Mouse (Mus musculus) heart, postnatal 4 days (tissue): Measurements from ENCODE around the gene Mrps15. TPM values are rescaled to one million over a fixed set of nuclear protein-coding genes. Genes with fewer than 3 reads are reported as not detected.
A peak's percentile ranks its signal among the peaks of the same experiment; 100 is the strongest.

Experiments used
- DNase-seq: peaks from one replicate; pipeline ENCODE4 v3.0.0; 2021
- total RNA-seq, 2 experiments: library from RNA; stranded (reverse); gene quantifications; 2 replicates each; pipeline ENCODE4 v1.2.3; 2021

The Mrps15 gene
- 10 to 100 TPM; 62.9 to 65.3 TPM for total RNA-seq

GRCm38 (mm10) chr4:126046851-126047585, at the start of gene Mrps15:
Gene Mrps15, plus strand, starts transcription at chr4:126046925.
- peak; percentile 88 for DNase-seq

GRCm38 (mm10) chr4:125997826-125998225, 48.9 kb upstream of the Mrps15 start:
- no peak for DNase-seq

GRCm38 (mm10) chr4:126001311-126002199, 45.2 kb upstream of the Mrps15 start:
- no peak for DNase-seq

- DNase-seq = no peak
These were observed 28.9 kb upstream of the Mrps15 start for GRCm38 (mm10) chr4:126017676-126018332.

- no peak for DNase-seq
These were observed 27.7 kb upstream of the Mrps15 start for GRCm38 (mm10) chr4:126018966-126019538.

GRCm38 (mm10) chr4:126024303-126024900, 22.3 kb upstream of the Mrps15 start, which contains the start of gene Csf3r:
Gene Csf3r, plus strand, starts transcription at chr4:126024550.
- DNase-seq = no peak

GRCm38 (mm10) chr4:126025801-126026200, 20.9 kb upstream of the Mrps15 start:
- no peak for DNase-seq

GRCm38 (mm10) chr4:126027980-126028379, 18.7 kb upstream of the Mrps15 start:
- DNase-seq = no peak

GRCm38 (mm10) chr4:126029042-126029441, 17.7 kb upstream of the Mrps15 start:
- DNase-seq = no peak

- no peak for DNase-seq
These were observed 16.0 kb upstream of the Mrps15 start for GRCm38 (mm10) chr4:126030705-126031104.

GRCm38 (mm10) chr4:126035413-126035812, 11.3 kb upstream of the Mrps15 start:
- DNase-seq = no peak

GRCm38 (mm10) chr4:126051617-126052016, 4.9 kb downstream of the Mrps15 start:
- DNase-seq = peak; percentile 43

GRCm38 (mm10) chr4:126057207-126058133, 10.7 kb downstream of the Mrps15 start:
- no peak for DNase-seq

GRCm38 (mm10) chr4:126058134-126058996, 11.6 kb downstream of the Mrps15 start, which contains the start of gene Oscp1:
Gene Oscp1, plus strand, starts transcription at chr4:126058565.
- DNase-seq = peak; percentile 90

- no peak for DNase-seq
These were observed 12.3 kb downstream of the Mrps15 start for GRCm38 (mm10) chr4:126058997-126059362.

GRCm38 (mm10) chr4:126062856-126063255, 16.1 kb downstream of the Mrps15 start:
- peak; percentile 24 for DNase-seq

- no peak for DNase-seq
These were observed 18.5 kb downstream of the Mrps15 start for GRCm38 (mm10) chr4:126065241-126065640.

- peak; percentile 22 for DNase-seq
These were observed 20.8 kb downstream of the Mrps15 start for GRCm38 (mm10) chr4:126067401-126068077.

GRCm38 (mm10) chr4:126068842-126069241, 22.1 kb downstream of the Mrps15 start:
- no peak for DNase-seq
